Mouse (Mus musculus) kidney, postnatal 10 days (tissue): ENCODE data around the gene Gm14124.
"Not testable (repeated sequence)": the region's sequence is repeated elsewhere in the genome, so short reads cannot be mapped to it uniquely, and the experiment has no call there.

ENCODE experiments used
- DNase-seq: peaks from one replicate; pipeline ENCODE4 v3.0.0; 2021; ENCODE audit warnings: mixed read lengths

The Gm14124 gene

GRCm38 (mm10) chr2:150257291-150257690 is at the start of gene Gm14124:
Gene Gm14124, plus strand, starts transcription at chr2:150257517.
- DNase-seq = not testable (repeated sequence)

- peak; percentile 87 for DNase-seq
Measured at GRCm38 (mm10) chr2:150217600-150218362, 39.5 kb upstream of the Gm14124 start, which contains the start of gene Zfp937. Gene Zfp937, plus strand, starts transcription at chr2:150218073.

GRCm38 (mm10) chr2:150218363-150218725 is 39.0 kb upstream of the Gm14124 start:
- not testable (repeated sequence) for DNase-seq

GRCm38 (mm10) chr2:150223263-150223662 is 34.1 kb upstream of the Gm14124 start:
- DNase-seq = not testable (repeated sequence)

- no peak for DNase-seq
Measured at GRCm38 (mm10) chr2:150243211-150243610, 14.1 kb upstream of the Gm14124 start.

GRCm38 (mm10) chr2:150255491-150255890 is 1.8 kb upstream of the Gm14124 start, which contains the start of gene Gm21994:
Gene Gm21994, minus strand, starts transcription at chr2:150255591.
- DNase-seq = not testable (repeated sequence)

- not testable (repeated sequence) for DNase-seq
Measured at GRCm38 (mm10) chr2:150256861-150257260, 456 bp upstream of the Gm14124 start.

- DNase-seq = no peak
Measured at GRCm38 (mm10) chr2:150293669-150294068, 36.4 kb downstream of the Gm14124 start.

- DNase-seq = no peak
Measured at GRCm38 (mm10) chr2:150299096-150299495, 41.8 kb downstream of the Gm14124 start.

- DNase-seq = no peak
Measured at GRCm38 (mm10) chr2:150307183-150307773, 50.0 kb downstream of the Gm14124 start.

- DNase-seq = peak; percentile 95
Measured at GRCm38 (mm10) chr2:150310952-150311884, 53.9 kb downstream of the Gm14124 start.

- DNase-seq = no peak
Measured at GRCm38 (mm10) chr2:150316140-150316539, 58.8 kb downstream of the Gm14124 start.

GRCm38 (mm10) chr2:150318973-150319372 is 61.7 kb downstream of the Gm14124 start:
- no peak for DNase-seq
